Comparison of ENCODE assay signal across 8 mouse cellular contexts in the genomic region with DNA sequence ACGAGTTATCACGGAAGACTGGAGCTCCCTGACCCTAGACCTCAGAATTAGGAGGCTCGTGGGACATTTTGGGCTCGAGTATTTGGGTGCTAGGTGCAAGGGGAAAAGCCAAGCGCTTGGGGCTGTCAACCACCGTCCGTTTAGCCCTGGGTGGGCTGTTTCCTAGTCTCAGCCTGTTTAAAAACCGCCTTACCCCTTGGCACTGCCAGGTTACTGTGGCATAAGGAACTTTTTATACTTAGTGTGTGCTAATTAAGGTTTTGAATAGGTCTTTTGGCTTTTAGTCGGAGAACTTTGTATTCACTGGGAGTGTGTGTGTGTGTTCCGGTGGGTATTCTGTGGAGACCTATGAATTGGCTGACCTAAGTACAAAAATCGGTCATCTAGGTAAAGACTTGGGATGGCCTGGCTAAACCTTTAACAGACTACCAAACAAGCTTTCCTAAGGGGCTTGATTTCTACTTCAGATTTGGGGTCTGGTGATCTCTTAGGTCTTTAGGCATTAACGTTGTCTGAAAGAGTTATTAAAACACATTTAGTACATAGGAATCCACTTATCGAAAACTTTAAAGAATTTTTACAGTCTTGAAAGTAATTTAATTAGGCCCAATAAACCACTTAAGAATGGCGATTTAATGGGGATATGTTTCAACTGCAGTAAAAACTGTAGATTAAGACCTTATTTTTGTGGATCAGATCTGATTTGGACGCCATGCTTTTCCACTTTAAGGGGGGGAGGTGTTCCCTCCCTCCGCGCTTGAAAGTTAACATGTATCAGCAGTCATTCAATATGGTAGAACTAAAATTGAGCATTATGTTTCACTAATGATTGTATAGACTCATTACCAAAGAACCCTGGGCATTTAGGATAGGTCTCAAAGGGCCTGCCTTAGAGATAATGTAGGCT. TPM values are rescaled to one million over a fixed set of nuclear protein-coding genes. Genes with fewer than 3 reads are reported as not detected.
DNase-seq lines count a peak whose midpoint lies in the region; ATAC-seq and TF ChIP-seq lines count a peak whose summit lies in the region.

No protein-coding gene starts in this region.

- H3K4me3 ChIP-seq in kidney, embryonic 14.5 days (ENCODE audit: low read length) = peak overlapping the region; percentile 86
- peak overlapping the region; percentile 97 for H3K4me3 ChIP-seq in heart, postnatal 0 days (ENCODE audit: low read depth, low read length)
- H3K4me3 ChIP-seq in midbrain, embryonic 11.5 days (ENCODE audit: low read depth, low read length) = peak overlapping the region; percentile 75

- peak overlapping the region; percentile 84 for H3K9ac ChIP-seq in kidney, embryonic 14.5 days (ENCODE audit: low read depth, low read length)
- peak overlapping the region; percentile 87 for H3K9ac ChIP-seq in heart, postnatal 0 days (replicated peaks; ENCODE audit: low read depth, low read length)
- peak overlapping the region; percentile 77 for H3K9ac ChIP-seq in midbrain, embryonic 11.5 days (ENCODE audit: low read length)

- TF ChIP-seq EP300 in heart, postnatal 0 days (IDR thresholded peaks at IDR 0.05; ENCODE audit: low read depth) = no peak

- intact Hi-C loops in left cerebral cortex, postnatal 10 days (cut with DNase I) = loop anchor here (5.0 kb wide), 3 partner anchors 210 to 330 kb away; a partner anchor contains a TSS

- H3K4me2 ChIP-seq in kidney, embryonic 14.5 days (replicated peaks; ENCODE audit: low read depth, low read length) = peak overlapping the region; percentile 79
- peak overlapping the region; percentile 96 for H3K4me2 ChIP-seq in heart, postnatal 0 days (ENCODE audit: low read depth, low read length)
- H3K4me2 ChIP-seq in midbrain, embryonic 11.5 days = peak overlapping the region; percentile 90

- no peak overlapping the region for H3K27ac ChIP-seq in kidney, embryonic 14.5 days (ENCODE audit: low read depth, low read length)
- peak overlapping the region; percentile 97 for H3K27ac ChIP-seq in heart, postnatal 0 days (ENCODE audit: low read depth)
- no peak overlapping the region for H3K27ac ChIP-seq in midbrain, embryonic 11.5 days (ENCODE audit: low read depth, low read length)

- H3K27me3 ChIP-seq in kidney, embryonic 14.5 days (ENCODE audit: control insufficient read depth, insufficient read depth, low read length) = no peaks in the 10 kb centered on the region
- no peaks in the 10 kb centered on the region for H3K27me3 ChIP-seq in heart, postnatal 0 days (ENCODE audit: control insufficient read depth, insufficient read depth, low read length)
- H3K27me3 ChIP-seq in midbrain, embryonic 11.5 days (ENCODE audit: control insufficient read depth, insufficient read depth, low read length) = no peaks in the 10 kb centered on the region

- WGBS in kidney, embryonic 14.5 days = 17% methylated on average over 17 of the region's 17 CpGs
- WGBS in heart, postnatal 0 days = 24% methylated on average over 17 of the region's 17 CpGs
- WGBS in midbrain, embryonic 11.5 days = 35% methylated on average over 17 of the region's 17 CpGs

- H3K4me1 ChIP-seq in kidney, embryonic 14.5 days (ENCODE audit: control insufficient read depth, insufficient read depth, low read length) = peaks cover 22% of the 10 kb centered on the region
- H3K4me1 ChIP-seq in heart, postnatal 0 days (ENCODE audit: control insufficient read depth, insufficient read depth) = peaks cover 48% of the 10 kb centered on the region
- H3K4me1 ChIP-seq in midbrain, embryonic 11.5 days (ENCODE audit: control insufficient read depth, insufficient read depth, low read length) = peaks cover 18% of the 10 kb centered on the region

- no peak for ATAC-seq in kidney, embryonic 14.5 days (ENCODE audit: low FRiP score, low TSS enrichment)
- ATAC-seq in heart, postnatal 0 days (ENCODE audit: insufficient read depth, low read depth) = no peak
- ATAC-seq in midbrain, embryonic 11.5 days (ENCODE audit: low FRiP score) = no peak

- no peak for DNase-seq in kidney, adult 18-20 months
- DNase-seq in NIH3T3 (ENCODE audit: low read depth) = peak; percentile 53
- DNase-seq in heart, postnatal 0 days (ENCODE audit: low spot score) = no peak
- peak; percentile 91 for DNase-seq in midbrain, embryonic 11.5 days (ENCODE audit: low spot score, missing footprints)
- DNase-seq in urinary bladder, postnatal 36 days (ENCODE audit: low spot score in 2 of 2) = no peak
- DNase-seq in cerebellum, postnatal 25 days = no peak
- DNase-seq in left cerebral cortex, postnatal 10 days (ENCODE audit: extremely low spot score in 1 of 2, low spot score in 2 of 2) = no peak

- no peak for TF ChIP-seq CTCF in heart, postnatal 0 days (IDR thresholded peaks at IDR 0.05; ENCODE audit: low read depth)

- H3K36me3 ChIP-seq in kidney, embryonic 14.5 days (ENCODE audit: control insufficient read depth, insufficient read depth, low read length) = no peaks in the 10 kb centered on the region
- H3K36me3 ChIP-seq in heart, postnatal 0 days (replicated peaks; ENCODE audit: control insufficient read depth, insufficient read depth, low read length) = no peaks in the 10 kb centered on the region
- H3K36me3 ChIP-seq in midbrain, embryonic 11.5 days (ENCODE audit: control insufficient read depth, insufficient read depth, low read length) = no peaks in the 10 kb centered on the region

- H3K9me3 ChIP-seq in kidney, embryonic 14.5 days (ENCODE audit: control insufficient read depth, low read length) = no peaks in the 10 kb centered on the region
- no peaks in the 10 kb centered on the region for H3K9me3 ChIP-seq in heart, postnatal 0 days (replicated peaks; ENCODE audit: control insufficient read depth, low read length)
- no peaks in the 10 kb centered on the region for H3K9me3 ChIP-seq in midbrain, embryonic 11.5 days (ENCODE audit: control insufficient read depth, low read length)

RNA-seq across cellular contexts. Expression of a gene that starts 2.0 kb away (rescaled TPM):
- 3.3 and 5.0 TPM in 2 replicates for polyA plus RNA-seq in kidney, embryonic 14.5 days (2014; fragmentation: Nextera tagmentation; extraction: Ambion mirVana)
- 6.6 and 9.5 TPM in 2 replicates for total RNA-seq in heart, postnatal 0 days (2014; rRNA removed; ENCODE audit: low replicate concordance)
- polyA plus RNA-seq in heart, postnatal 0 days (2015; fragmentation: Nextera tagmentation; extraction: Ambion mirVana) = 1.1 TPM in 2 replicates
- polyA plus RNA-seq in midbrain, embryonic 11.5 days (2014; fragmentation: Nextera tagmentation; extraction: Ambion mirVana) = 1.7 and 1.8 TPM in 2 replicates
- 10 to 100 TPM; 19.5 to 23.5 TPM for total RNA-seq in left cerebral cortex, postnatal 10 days (2021)

Comparison
In these comparisons a context has a peak if more than half of its experiments do, and no peak if none do; other contexts are left out.
1. DNase-seq: peak in NIH3T3 (single experiment) and midbrain, embryonic 11.5 days (single experiment); none in kidney, adult 18-20 months (single experiment), heart, postnatal 0 days (single experiment), urinary bladder, postnatal 36 days (0 of 2), cerebellum, postnatal 25 days (0 of 2) and left cerebral cortex, postnatal 10 days (0 of 2).
2. Peak in every context shown above with its lines, with median percentiles within 50 percentile points of each other: H3K4me2 ChIP-seq, H3K4me3 ChIP-seq and H3K9ac ChIP-seq.